Mouse (Mus musculus) cortical plate, adult 2 months (tissue): Measurements from ENCODE around the gene Slc8b1.

Experiments used
- CTCF ChIP-seq: fragments of 200-500 bp; IDR thresholded peaks from 2 replicates; pipeline ENCODE4 v1.5.1; 2011; ENCODE audit warnings: mild to moderate bottlenecking, control low read depth, low read length; ENCODE audit not compliant: insufficient read depth; ENCODE audit errors: extremely low read depth
- POLR2A ChIP-seq: fragments of 200-500 bp; IDR thresholded peaks from 2 replicates; pipeline ENCODE4 v1.6.1; 2011; ENCODE audit warnings: mild to moderate bottlenecking, low read length, control low read depth; ENCODE audit not compliant: insufficient read depth; ENCODE audit errors: extremely low read depth

DNA sequence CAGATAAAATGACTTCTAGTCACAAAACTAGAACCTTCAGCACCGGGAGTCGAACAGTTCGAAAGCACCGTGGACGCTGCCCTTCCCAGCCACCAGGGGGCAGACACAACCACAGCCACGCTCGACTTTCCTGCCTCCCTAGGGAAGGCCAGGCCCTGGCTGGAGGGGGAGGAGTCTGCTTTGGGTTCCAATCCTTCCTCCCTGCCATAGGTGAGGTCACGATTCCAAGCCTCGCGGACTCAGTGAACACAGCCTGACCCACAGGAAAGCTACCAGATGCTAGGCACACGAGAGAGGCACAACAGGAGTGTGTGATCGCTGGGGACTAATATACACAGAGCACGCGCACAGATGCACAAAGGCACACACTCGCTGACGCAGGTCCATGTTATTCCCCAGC lies 5.6 kb upstream of the Slc8b1 start:
- TF ChIP-seq CTCF (peak; percentile 76), POLR2A (no peak)
